Mouse (Mus musculus): ENCODE measurements at regions not wholly inside any gene's neighbourhood (a gene's known extent, or its start where the extent isn't known, plus 50 kb on each side); places are given as distances from the start of the nearest gene placed in this dataset.

GRCm38 (mm10) chr17:45945005-45945404 lies 87.2 kb downstream of the Vegfa start:
- H3K4me3 ChIP-seq (ENCODE audit: control insufficient read depth in 1 of 2, insufficient read depth in 1 of 2, low read depth in 2 of 2, low read length in 2 of 2): no peak overlapping the region

GRCm38 (mm10) chr17:45943244-45943643 lies 88.9 kb downstream of the Vegfa start:
- Histone ChIP-seq H3K9me3 (replicated peaks; ENCODE audit: insufficient read depth, low read length) (no peaks in the 10 kb centered on the region), H3K27me3 (ENCODE audit: control insufficient read depth in 1 of 2, insufficient read depth in 2 of 2, low read length in 2 of 2) (peaks cover 0 to under 1% of the 10 kb centered on the region in 2 experiments; a peak in 1 of 4 replicates), H3K4me1 (ENCODE audit: control insufficient read depth in 1 of 2, insufficient read depth in 2 of 2, low read length in 2 of 2) (no peaks in the 10 kb centered on the region), H3K9ac (ENCODE audit: control insufficient read depth, low read depth, low read length, poor library complexity, severe bottlenecking) (no peak overlapping the region), H3K36me3 (ENCODE audit: control insufficient read depth in 1 of 2, insufficient read depth in 2 of 2, low read length in 2 of 2) (no peaks in the 10 kb centered on the region), H3K27ac (ENCODE audit: control insufficient read depth, low read depth, low read length) (no peak overlapping the region), H3K4me3 (ENCODE audit: control insufficient read depth in 1 of 2, insufficient read depth in 1 of 2, low read depth in 2 of 2, low read length in 2 of 2) (no peak overlapping the region), H3K79me2 (ENCODE audit: control insufficient read depth, insufficient read depth, low read length, poor library complexity) (no peaks in the 10 kb centered on the region)
- TF ChIP-seq CTCF (IDR thresholded peaks at IDR 0.05 in 2 of 3, conservative IDR thresholded peaks at IDR 0.05 in 1 of 3; ENCODE audit: control insufficient read depth in 1 of 3, insufficient read depth in 1 of 3, low read depth in 2 of 3, low read length in 3 of 3, poor library complexity in 1 of 3, severe bottlenecking in 1 of 3): no peak
- no peak for TF ChIP-seq SMC3 (IDR thresholded peaks at IDR 0.05; ENCODE audit: low read depth, low read length)
- no peak for TF ChIP-seq ZC3H11A (IDR thresholded peaks at IDR 0.05; ENCODE audit: low read depth, low read length)
- TF ChIP-seq CHD2 (IDR thresholded peaks at IDR 0.05; ENCODE audit: low read length): no peak
- TF ChIP-seq MAFK (IDR thresholded peaks at IDR 0.05; ENCODE audit: borderline replicate concordance, low read depth, low read length): no peak
- no peak for TF ChIP-seq POLR2AphosphoS2 (IDR thresholded peaks at IDR 0.05; ENCODE audit: low read length)
- TF ChIP-seq UBTF (IDR thresholded peaks at IDR 0.05; ENCODE audit: borderline replicate concordance, insufficient read depth, low read depth, low read length): no peak
- TF ChIP-seq TCF12 (IDR thresholded peaks at IDR 0.05; ENCODE audit: low read depth, low read length): no peak
- no peak for DNase-seq (ENCODE audit: low read depth, low spot score)

More at GRCm38 (mm10) chr17:45945005-45945404, 87.2 kb downstream of the Vegfa start:
- no peak overlapping the region for H3K9ac ChIP-seq (ENCODE audit: control insufficient read depth, low read depth, low read length, poor library complexity, severe bottlenecking)
- H3K4me1 ChIP-seq (ENCODE audit: control insufficient read depth in 1 of 2, insufficient read depth in 2 of 2, low read length in 2 of 2): no peaks in the 10 kb centered on the region
- H3K27ac ChIP-seq (ENCODE audit: control insufficient read depth, low read depth, low read length): no peak overlapping the region
- no peaks in the 10 kb centered on the region for H3K36me3 ChIP-seq (ENCODE audit: control insufficient read depth in 1 of 2, insufficient read depth in 2 of 2, low read length in 2 of 2)
- DNase-seq (ENCODE audit: low read depth, low spot score): no peak
- H3K9me3 ChIP-seq (replicated peaks; ENCODE audit: insufficient read depth, low read length): no peaks in the 10 kb centered on the region
- TF ChIP-seq HCFC1 (IDR thresholded peaks at IDR 0.05; ENCODE audit: low read depth, low read length) (no peak), CHD1 (IDR thresholded peaks at IDR 0.05; ENCODE audit: low read depth, low read length) (no peak), ZNF384 (IDR thresholded peaks at IDR 0.05; ENCODE audit: low read depth, low read length) (no peak), ZMIZ1 (IDR thresholded peaks at IDR 0.05; ENCODE audit: low read depth, low read length) (no peak), MXI1 (IDR thresholded peaks at IDR 0.05; ENCODE audit: low read depth, low read length) (no peak), SIN3A (IDR thresholded peaks at IDR 0.05; ENCODE audit: low read length) (no peak), POLR2AphosphoS2 (IDR thresholded peaks at IDR 0.05; ENCODE audit: low read length) (no peak), MEF2A (IDR thresholded peaks at IDR 0.05; ENCODE audit: extremely low read depth, insufficient replicate concordance, low read depth, low read length, poor library complexity, severe bottlenecking) (no peak)
- H3K27me3 ChIP-seq (ENCODE audit: control insufficient read depth in 1 of 2, insufficient read depth in 2 of 2, low read length in 2 of 2): peaks cover 0 to 3% of the 10 kb centered on the region in 2 experiments; a peak in 2 of 4 replicates
- no peaks in the 10 kb centered on the region for H3K79me2 ChIP-seq (ENCODE audit: control insufficient read depth, insufficient read depth, low read length, poor library complexity)
